Mouse (Mus musculus) gastrocnemius, postnatal 4 days (tissue): ENCODE measurements at regions not wholly inside any gene's neighbourhood (a gene's known extent, or its start where the extent isn't known, plus 50 kb on each side); places are given as distances from the start of the nearest gene placed in this dataset.

ENCODE experiments used
- DNase-seq, 2 experiments: peaks; one replicate each; pipeline ENCODE4 v3.0.0; 2021 to 2022; ENCODE audit warnings: low spot score in 2 of 2, mixed read lengths in 2 of 2

- DNase-seq: peak in 1 of 2 experiments; percentile 1
Measured at GRCm38 (mm10) chr12:52400099-52400498, 103.7 kb upstream of the Arhgap5 start.

GRCm38 (mm10) chr12:52402711-52403110 is 101.1 kb upstream of the Arhgap5 start:
- peak in 1 of 2 experiments; percentile 3 for DNase-seq

GRCm38 (mm10) chr12:52406386-52406785 is 97.4 kb upstream of the Arhgap5 start:
- DNase-seq: peak in 1 of 2 experiments; percentile 3

GRCm38 (mm10) chr12:52408307-52408895 is 95.4 kb upstream of the Arhgap5 start:
- DNase-seq: peak in 1 of 2 experiments; percentile 4

- peak in 1 of 2 experiments; percentile 2 for DNase-seq
Measured at GRCm38 (mm10) chr12:52409221-52409620, 94.6 kb upstream of the Arhgap5 start.

- DNase-seq: no peak
Measured at GRCm38 (mm10) chr12:52412172-52412571, 91.6 kb upstream of the Arhgap5 start.

- DNase-seq: no peak
Measured at GRCm38 (mm10) chr12:52413046-52413473, 90.7 kb upstream of the Arhgap5 start.

- DNase-seq: no peak
Measured at GRCm38 (mm10) chr12:52422729-52423128, 81.0 kb upstream of the Arhgap5 start.

GRCm38 (mm10) chr12:52424336-52425034 is 79.3 kb upstream of the Arhgap5 start:
- no peak for DNase-seq

- no peak for DNase-seq
Measured at GRCm38 (mm10) chr12:52429935-52430334, 73.8 kb upstream of the Arhgap5 start.

GRCm38 (mm10) chr12:52431933-52432332 is 71.8 kb upstream of the Arhgap5 start:
- no peak for DNase-seq

- peak in 1 of 2 experiments; percentile 21 for DNase-seq
Measured at GRCm38 (mm10) chr12:52434021-52434420, 69.8 kb upstream of the Arhgap5 start.

- DNase-seq: no peak
Measured at GRCm38 (mm10) chr12:52435321-52435720, 68.5 kb upstream of the Arhgap5 start.

- DNase-seq: no peak
Measured at GRCm38 (mm10) chr12:52435795-52436211, 68.0 kb upstream of the Arhgap5 start.

GRCm38 (mm10) chr12:52436941-52437340 is 66.8 kb upstream of the Arhgap5 start:
- no peak for DNase-seq

- no peak for DNase-seq
Measured at GRCm38 (mm10) chr12:52439241-52439640, 64.5 kb upstream of the Arhgap5 start.

GRCm38 (mm10) chr12:52440868-52441365 is 62.9 kb upstream of the Arhgap5 start:
- peak in 1 of 2 experiments; percentile 5 for DNase-seq

- no peak for DNase-seq
Measured at GRCm38 (mm10) chr12:52442337-52442736, 61.4 kb upstream of the Arhgap5 start.

- DNase-seq: no peak
Measured at GRCm38 (mm10) chr12:52445731-52446130, 58.0 kb upstream of the Arhgap5 start.

- DNase-seq: no peak
Measured at GRCm38 (mm10) chr12:52446501-52446900, 57.3 kb upstream of the Arhgap5 start.

GRCm38 (mm10) chr12:52447482-52447881 is 56.3 kb upstream of the Arhgap5 start:
- DNase-seq: no peak

GRCm38 (mm10) chr12:52448218-52448617 is 55.6 kb upstream of the Arhgap5 start:
- no peak for DNase-seq

GRCm38 (mm10) chr12:52453890-52454289 is 49.9 kb upstream of the Arhgap5 start:
- no peak for DNase-seq
